Mouse (Mus musculus) heart, adult 2 months (tissue): ENCODE results near the gene Klk11. TPM values are rescaled to one million over a fixed set of nuclear protein-coding genes. Genes with fewer than 3 reads are reported as not detected.

Experiments used
- DNase-seq, 2 experiments: peaks; one replicate each; pipeline ENCODE4 v3.0.0; 2021
- H3K27ac ChIP-seq: fragments of 200-600 bp; 2 replicates; pipeline ENCODE4 v1.8.1; 2022
- H3K27me3 ChIP-seq: fragments of 200-500 bp; 2 replicates; pipeline ENCODE4 v1.6.1; 2012; ENCODE audit warnings: mild to moderate bottlenecking, low read length, inconsistent platforms, mixed read lengths; ENCODE audit not compliant: control insufficient read depth, insufficient read depth
- H3K36me3 ChIP-seq: fragments of 200-500 bp; 2 replicates; pipeline ENCODE4 v1.6.1; 2012; ENCODE audit warnings: low read length, inconsistent platforms; ENCODE audit not compliant: control insufficient read depth, insufficient read depth
- H3K4me1 ChIP-seq: fragments of 200-500 bp; 2 replicates; pipeline ENCODE4 v1.6.1; 2011; ENCODE audit warnings: low read length; ENCODE audit not compliant: control insufficient read depth, insufficient read depth
- H3K4me3 ChIP-seq: fragments of 200-600 bp; 2 replicates; pipeline ENCODE4 v1.8.1; 2022
- H3K79me2 ChIP-seq: fragments of 200-500 bp; replicated peaks from 2 replicates; pipeline ENCODE4 v1.6.1; 2012; ENCODE audit warnings: mild to moderate bottlenecking, inconsistent platforms, low read length, moderate library complexity, mixed read lengths; ENCODE audit not compliant: control insufficient read depth, insufficient read depth
- H3K9ac ChIP-seq: fragments of 200-500 bp; 2 replicates; pipeline ENCODE4 v1.6.1; 2012; ENCODE audit warnings: low read depth, mild to moderate bottlenecking, control low read depth, inconsistent platforms, low read length, mixed read lengths
- CTCF ChIP-seq: fragments of 200-600 bp; IDR thresholded peaks from 2 replicates; pipeline ENCODE4 v1.8.1; 2022; ENCODE audit warnings: antibody characterized with exemption, mild to moderate bottlenecking, moderate library complexity
- EP300 ChIP-seq: fragments of 200-500 bp; IDR thresholded peaks from 2 replicates; pipeline ENCODE4 v1.6.1; 2011; ENCODE audit warnings: low read depth, low read length, control low read depth; ENCODE audit not compliant: insufficient read depth
- POLR2A ChIP-seq: fragments of 200-500 bp; IDR thresholded peaks from 2 replicates; pipeline ENCODE4 v1.6.1; 2011; ENCODE audit warnings: mild to moderate bottlenecking, low read depth, low read length, control low read depth; ENCODE audit not compliant: insufficient read depth
- WGBS: fragments of 180-500 bp; shearing (Covaris S2); methylation state at CpG from one replicate; pipeline ENCODE4 v1.1.7; 2018; 5-methylcytosine and 5-hydroxymethylcytosine counted together
- intact Hi-C: fragments of 180-260 bp; cut with DNase I; formaldehyde crosslinking; loops from one replicate; pipeline ENCODE4 v1.15.1; 2025
- polyA plus RNA-seq: library from polyadenylated mRNA; depleted of rRNA; stranded (reverse); fragments of >200 nt; gene quantifications from 2 replicates; pipeline ENCODE4 v1.2.3, GENCODE M21; 2012
- total RNA-seq, 2 experiments: library from RNA; stranded (reverse); gene quantifications; 2 replicates each; pipeline ENCODE4 v1.2.3; 2021

Klk11 gene
- total and polyA plus RNA-seq, 3 experiments: 0.25 to 0.78 (median 0.44) TPM

- peak within 1 kb of the TSS; percentile 54 for H3K4me3 ChIP-seq
- peak within 1 kb of the TSS; percentile 65 for H3K27ac ChIP-seq
- no peaks in the 10 kb centered on the region for H3K27me3 ChIP-seq
- H3K79me2 ChIP-seq: no peaks in the 10 kb centered on the region
- 2% methylated on average over 28 of the region's 28 CpGs for WGBS
- H3K4me1 ChIP-seq: no peaks in the 10 kb centered on the region; the same call in 1 of the 2 replicates
- no peak for TF ChIP-seq EP300
- TF ChIP-seq POLR2A: no peak
- no peak for TF ChIP-seq CTCF
- peak within 1 kb of the TSS; percentile 45 for H3K9ac ChIP-seq
- no peaks in the 10 kb centered on the region for H3K36me3 ChIP-seq
- peak; percentile 51 to 59 for DNase-seq
- intact Hi-C loops: no loop called here
Observed at GRCm38 (mm10) chr7:43797333-43797769, 22.9 kb downstream of the Klk11 start, which contains the start of gene Klk8. Gene Klk8, plus strand, starts transcription at chr7:43797577.

- Histone ChIP-seq H3K9ac (peak overlapping the region; percentile 40), H3K79me2 (no peaks in the 10 kb centered on the region), H3K4me1 (no peaks in the 10 kb centered on the region; the same call in 1 of the 2 replicates), H3K4me3 (peak overlapping the region; percentile 54), H3K36me3 (no peaks in the 10 kb centered on the region), H3K27ac (peak overlapping the region; percentile 65), H3K27me3 (no peaks in the 10 kb centered on the region)
- peak; percentile 43 to 45 for DNase-seq
- WGBS: 31% methylated on average over 13 of the region's 13 CpGs
- TF ChIP-seq POLR2A (peak; percentile 57; the same call in 1 of the 2 replicates), EP300 (no peak)
- intact Hi-C loops: loop anchor here (2.0 kb wide), 1 partner anchor 17 kb away; no protein-coding TSS in a partner anchor
Observed at GRCm38 (mm10) chr7:43797844-43798462, 23.5 kb downstream of the Klk11 start.

- WGBS: 63% methylated on average over 7 of the region's 7 CpGs
- intact Hi-C loops: loop anchor here (2.0 kb wide), 1 partner anchor 15 kb away; no protein-coding TSS in a partner anchor
- no peak for TF ChIP-seq EP300
- TF ChIP-seq CTCF: no peak
- no peak for TF ChIP-seq POLR2A
- Histone ChIP-seq H3K4me3 (no peak overlapping the region), H3K79me2 (no peaks in the 10 kb centered on the region), H3K27ac (no peak overlapping the region), H3K27me3 (no peaks in the 10 kb centered on the region), H3K4me1 (no peaks in the 10 kb centered on the region; the same call in 1 of the 2 replicates), H3K36me3 (no peaks in the 10 kb centered on the region), H3K9ac (no peak overlapping the region)
- DNase-seq: no peak
Observed at GRCm38 (mm10) chr7:43799876-43800275, 25.5 kb downstream of the Klk11 start.

- DNase-seq: no peak
- WGBS: 47% methylated on average over 5 of the region's 5 CpGs
- Histone ChIP-seq H3K9ac (no peak within 1 kb of the TSS), H3K27ac (no peak within 1 kb of the TSS), H3K4me1 (no peaks in the 10 kb centered on the region), H3K79me2 (no peaks in the 10 kb centered on the region), H3K36me3 (no peaks in the 10 kb centered on the region), H3K27me3 (no peaks in the 10 kb centered on the region), H3K4me3 (no peak within 1 kb of the TSS)
- TF ChIP-seq CTCF (no peak), POLR2A (no peak), EP300 (no peak)
- intact Hi-C loops: no loop called here
Observed at GRCm38 (mm10) chr7:43810994-43811393, 36.6 kb downstream of the Klk11 start, which contains the start of gene Klk7. Gene Klk7, plus strand, starts transcription at chr7:43811294.

- Histone ChIP-seq H3K79me2 (no peaks in the 10 kb centered on the region), H3K9ac (no peak overlapping the region), H3K27me3 (no peaks in the 10 kb centered on the region), H3K27ac (no peak overlapping the region), H3K4me3 (no peak overlapping the region), H3K4me1 (no peaks in the 10 kb centered on the region), H3K36me3 (no peaks in the 10 kb centered on the region)
- WGBS: 83% methylated on average over 7 of the region's 7 CpGs
- peak in 1 of 2 experiments; percentile 1 for DNase-seq
- TF ChIP-seq EP300 (no peak), POLR2A (no peak), CTCF (no peak)
- intact Hi-C loops: loop anchor here (2.0 kb wide), 1 partner anchor 16 kb away; no protein-coding TSS in a partner anchor
Observed at GRCm38 (mm10) chr7:43815211-43815610, 40.8 kb downstream of the Klk11 start.

GRCm38 (mm10) chr7:43816746-43817145 is 42.3 kb downstream of the Klk11 start:
- TF ChIP-seq POLR2A: no peak
- no peak for TF ChIP-seq CTCF
- TF ChIP-seq EP300: no peak
- no peak for DNase-seq
- Histone ChIP-seq H3K4me3 (no peak overlapping the region), H3K4me1 (no peaks in the 10 kb centered on the region), H3K36me3 (no peaks in the 10 kb centered on the region), H3K27me3 (no peaks in the 10 kb centered on the region), H3K9ac (no peak overlapping the region), H3K79me2 (no peaks in the 10 kb centered on the region), H3K27ac (no peak overlapping the region)
- intact Hi-C loops: no loop called here
